Mouse (Mus musculus) ES-Bruce4 (cell line): ENCODE results near the gene Cep63.

Experiments used
- CTCF ChIP-seq: IDR thresholded peaks from one replicate; pipeline ENCODE4 v1.8.1; 2011; ENCODE audit warnings: low read depth, low read length
- EP300 ChIP-seq: IDR thresholded peaks from 2 replicates; pipeline ENCODE4 v1.6.1; 2011; ENCODE audit warnings: low read depth, low read length; ENCODE audit not compliant: insufficient read depth
- POLR2A ChIP-seq: IDR thresholded peaks from one replicate; pipeline ENCODE4 v1.8.1; 2011; ENCODE audit warnings: low read length; ENCODE audit not compliant: insufficient read depth

GRCm38 (mm10) chr9:102626839-102627225, 498 bp upstream of the Cep63 start:
- TF ChIP-seq CTCF (no peak), EP300 (no peak), POLR2A (no peak)
